Mouse (Mus musculus) adrenal gland, postnatal 4 days (tissue): ENCODE results near the gene Papss2. TPM values are rescaled to one million over a fixed set of nuclear protein-coding genes. Genes with fewer than 3 reads are reported as not detected.
A peak's percentile ranks its signal among the peaks of the same experiment; 100 is the strongest.

Source experiments
- DNase-seq, 2 experiments: peaks; one replicate each; pipeline ENCODE4 v3.0.0; 2021 to 2022; ENCODE audit warnings: low spot score in 2 of 2, mixed read lengths in 2 of 2
- total RNA-seq, 2 experiments: library from RNA; stranded (reverse); gene quantifications; 2 replicates each; pipeline ENCODE4 v1.2.3; 2021

Papss2 gene
- total RNA-seq, 2 experiments from 2014 or later, result 20.7 to 26.6 TPM

- no peak for DNase-seq
Observed at GRCm38 (mm10) chr19:32696674-32697073, 101.1 kb downstream of the Papss2 start.

- DNase-seq, result no peak
Observed at GRCm38 (mm10) chr19:32702191-32702590, 106.6 kb downstream of the Papss2 start.

- no peak for DNase-seq
Observed at GRCm38 (mm10) chr19:32708996-32709395, 113.4 kb downstream of the Papss2 start.

- no peak for DNase-seq
Observed at GRCm38 (mm10) chr19:32710288-32710687, 114.7 kb downstream of the Papss2 start.

- peak; percentile 89 to 90 for DNase-seq
Observed at GRCm38 (mm10) chr19:32711761-32712541, 116.4 kb downstream of the Papss2 start.

- DNase-seq, result peak; percentile 13 to 49
Observed at GRCm38 (mm10) chr19:32712588-32713042, 117.0 kb downstream of the Papss2 start.

- DNase-seq, result no peak
Observed at GRCm38 (mm10) chr19:32713471-32713870, 117.9 kb downstream of the Papss2 start.

- peak; percentile 17 to 48 for DNase-seq
Observed at GRCm38 (mm10) chr19:32715201-32715600, 119.6 kb downstream of the Papss2 start.

- DNase-seq, result no peak
Observed at GRCm38 (mm10) chr19:32715681-32716080, 120.1 kb downstream of the Papss2 start.

Other genes with a start within 250 kb of the Papss2 start
- 10 to 100 TPM; 69.3 to 78.5 TPM for gene Sgms1, start 206.1 kb upstream of the Papss2 start, total RNA-seq
- gene Rpl9-ps6, start 129.2 kb upstream of the Papss2 start, total RNA-seq, result 100 to 1,000 TPM; 205 to 207 TPM
- gene Minpp1, start 110.0 kb upstream of the Papss2 start, total RNA-seq, result 10 to 100 TPM; 39.4 to 40.4 TPM
- gene Atad1, start 144.0 kb downstream of the Papss2 start, total RNA-seq, result 10 to 100 TPM; 70.7 to 72.4 TPM
- 10 to 100 TPM; 65.8 to 67.6 TPM for gene Pten, start 161.7 kb downstream of the Papss2 start, total RNA-seq